ENCODE assay signal across 8 mouse cellular contexts in the genomic region with DNA sequence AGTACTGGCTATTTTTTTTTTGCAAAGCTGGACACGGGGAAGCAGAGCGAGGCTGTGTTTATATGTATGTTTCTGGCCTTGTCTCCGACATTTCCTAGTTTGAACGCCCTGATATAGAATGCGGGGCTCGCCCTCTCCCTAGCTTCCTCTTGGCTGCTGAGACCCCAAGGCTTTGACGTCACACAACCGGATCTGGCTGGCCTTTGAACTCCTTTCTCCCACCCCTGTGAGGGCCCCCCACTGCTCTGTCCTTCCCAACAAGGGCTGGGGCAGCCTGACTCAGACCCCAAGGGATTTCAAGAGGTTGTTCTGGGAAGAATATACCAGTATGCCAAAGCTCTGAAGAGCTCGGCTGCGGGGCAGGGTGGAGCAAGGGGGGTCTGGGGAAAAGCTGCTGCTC. TPM values are rescaled to one million over a fixed set of nuclear protein-coding genes. Genes with fewer than 3 reads are reported as not detected.
DNase-seq lines count a peak whose midpoint lies in the region; ATAC-seq and TF ChIP-seq lines count a peak whose summit lies in the region.

No protein-coding gene starts in this region.

- H3K4me1 ChIP-seq in ES-Bruce4 (ENCODE audit: control insufficient read depth, insufficient read depth, low read length) = peaks cover 4% of the 10 kb centered on the region
- H3K4me1 ChIP-seq in hindbrain, postnatal 0 days (ENCODE audit: insufficient read depth, low read length) = no peaks in the 10 kb centered on the region
- peaks cover 20% of the 10 kb centered on the region for H3K4me1 ChIP-seq in neural tube, embryonic 15.5 days

- peak; percentile 39; the same call in 1 of the 2 replicates for ATAC-seq in hindbrain, postnatal 0 days
- ATAC-seq in neural tube, embryonic 15.5 days (ENCODE audit: low FRiP score) = peak; percentile 30

- peak overlapping the region; percentile 58 for H3K4me2 ChIP-seq in hindbrain, postnatal 0 days (ENCODE audit: low read depth, low read length)
- peak overlapping the region; percentile 57 for H3K4me2 ChIP-seq in neural tube, embryonic 15.5 days

- peak overlapping the region; percentile 47 for H3K4me3 ChIP-seq in ES-Bruce4 (ENCODE audit: low read depth, low read length)
- H3K4me3 ChIP-seq in hindbrain, postnatal 0 days (ENCODE audit: low read length) = peak overlapping the region; percentile 30
- H3K4me3 ChIP-seq in neural tube, embryonic 15.5 days (replicated peaks) = peak overlapping the region; percentile 29

- H3K9ac ChIP-seq in ES-Bruce4 (ENCODE audit: low read depth, poor library complexity, severe bottlenecking) = peak overlapping the region; percentile 30
- peak overlapping the region; percentile 45; the same call in 1 of the 2 replicates for H3K9ac ChIP-seq in hindbrain, postnatal 0 days (replicated peaks; ENCODE audit: low read length)
- peak overlapping the region; percentile 26; the same call in 1 of the 2 replicates for H3K9ac ChIP-seq in neural tube, embryonic 15.5 days (replicated peaks)

- DNase-seq in adrenal gland, postnatal 36 days = peak; percentile 58 to 67
- peak; percentile 66 for DNase-seq in gastrocnemius, postnatal 14 days
- peak; percentile 39 for DNase-seq in hindbrain, postnatal 0 days (ENCODE audit: low spot score)
- DNase-seq in lung, adult 18-20 months = peak; percentile 68 to 78
- DNase-seq in c-Kit-positive CD71-positive TER-119-positive erythroid progenitor cells, embryonic 14.5 days (ENCODE audit: low spot score) = no peak
- no peak for DNase-seq in spleen, adult 12 weeks (ENCODE audit: low spot score)

- no peak overlapping the region for H3K27ac ChIP-seq in ES-Bruce4 (ENCODE audit: insufficient read depth, low read length)
- peak overlapping the region; percentile 27; the same call in 1 of the 2 replicates for H3K27ac ChIP-seq in hindbrain, postnatal 0 days
- H3K27ac ChIP-seq in neural tube, embryonic 15.5 days (replicated peaks) = peak overlapping the region; percentile 52

- intact Hi-C loops in gastrocnemius, postnatal 14 days (cut with DNase I; ENCODE audit: low total_unique reads) = loop anchor here (5.0 kb wide), 1 partner anchor 49 kb away; a partner anchor contains a TSS

- no peak for TF ChIP-seq POLR2A in ES-Bruce4 (IDR thresholded peaks at IDR 0.05; ENCODE audit: insufficient read depth, low read length)

- no peak for TF ChIP-seq EP300 in ES-Bruce4 (IDR thresholded peaks at IDR 0.05; ENCODE audit: insufficient read depth, low read depth, low read length)

- H3K9me3 ChIP-seq in ES-Bruce4 (replicated peaks; ENCODE audit: control insufficient read depth, insufficient read depth, low read length, poor library complexity, severe bottlenecking) = no peaks in the 10 kb centered on the region
- no peaks in the 10 kb centered on the region for H3K9me3 ChIP-seq in hindbrain, postnatal 0 days (ENCODE audit: low read length)
- H3K9me3 ChIP-seq in neural tube, embryonic 15.5 days (replicated peaks) = no peaks in the 10 kb centered on the region

- 8% methylated on average over 10 of the region's 10 CpGs for WGBS in hindbrain, postnatal 0 days
- WGBS in neural tube, embryonic 15.5 days = 4% methylated on average over 10 of the region's 10 CpGs

- no peaks in the 10 kb centered on the region for H3K36me3 ChIP-seq in ES-Bruce4 (ENCODE audit: control insufficient read depth, insufficient read depth, low read length, poor library complexity, severe bottlenecking)
- no peaks in the 10 kb centered on the region for H3K36me3 ChIP-seq in hindbrain, postnatal 0 days (ENCODE audit: insufficient read depth, low read length)
- H3K36me3 ChIP-seq in neural tube, embryonic 15.5 days = no peaks in the 10 kb centered on the region

- H3K27me3 ChIP-seq in ES-Bruce4 (ENCODE audit: control insufficient read depth, insufficient read depth, low read length, poor library complexity, severe bottlenecking) = no peaks in the 10 kb centered on the region
- no peaks in the 10 kb centered on the region for H3K27me3 ChIP-seq in hindbrain, postnatal 0 days (ENCODE audit: insufficient read depth, low read length)
- 0 out of 2 replicates have a peak, but pooled peaks cover 4% of the 10 kb centered on the region for H3K27me3 ChIP-seq in neural tube, embryonic 15.5 days (replicated peaks)

- no peak for TF ChIP-seq CTCF in ES-Bruce4 (IDR thresholded peaks at IDR 0.05; ENCODE audit: low read depth, low read length)
- no peak for TF ChIP-seq CTCF in hindbrain, postnatal 0 days (IDR thresholded peaks at IDR 0.05; ENCODE audit: low read depth)

RNA-seq across cellular contexts. Expression of a gene that starts 48.4 kb away (rescaled TPM):
- polyA plus RNA-seq in ES-Bruce4 (2011; ENCODE audit: insufficient read depth, insufficient read length, low read depth, missing spikeins) = 238 and 257 TPM in 2 replicates
- total RNA-seq in adrenal gland, postnatal 36 days (2021) = 10 to 100 TPM; 55.9 to 93.4 TPM
- total RNA-seq in gastrocnemius, postnatal 14 days (2021) = 10 to 100 TPM; 22.1 to 23.4 TPM
- 46.4 and 61.0 TPM in 2 replicates for total RNA-seq in hindbrain, postnatal 0 days (2014; rRNA removed)
- polyA plus RNA-seq in hindbrain, postnatal 0 days (2015; fragmentation: Nextera tagmentation; extraction: Ambion mirVana) = 48.8 and 50.9 TPM in 2 replicates
- polyA plus RNA-seq in neural tube, embryonic 15.5 days (2015; fragmentation: Nextera tagmentation; extraction: Ambion mirVana) = 52.2 and 54.0 TPM in 2 replicates

RNA-seq across cellular contexts. Expression of a gene that starts 48.5 kb away (rescaled TPM):
- 17.0 and 22.5 TPM in 2 replicates for polyA plus RNA-seq in ES-Bruce4 (2011; ENCODE audit: insufficient read depth, insufficient read length, low read depth, missing spikeins)
- total RNA-seq in adrenal gland, postnatal 36 days (2021) = 10 to 100 TPM; 26.0 to 30.0 TPM
- 10 to 100 TPM; 15.8 to 17.6 TPM for total RNA-seq in gastrocnemius, postnatal 14 days (2021)
- total RNA-seq in hindbrain, postnatal 0 days (2014; rRNA removed) = 16.3 and 18.7 TPM in 2 replicates
- polyA plus RNA-seq in hindbrain, postnatal 0 days (2015; fragmentation: Nextera tagmentation; extraction: Ambion mirVana) = 33.3 and 34.7 TPM in 2 replicates
- polyA plus RNA-seq in neural tube, embryonic 15.5 days (2015; fragmentation: Nextera tagmentation; extraction: Ambion mirVana) = 36.0 and 37.2 TPM in 2 replicates

RNA-seq across cellular contexts. Expression of a gene that starts 49.5 kb away (rescaled TPM):
- 3.6 and 4.8 TPM in 2 replicates for polyA plus RNA-seq in ES-Bruce4 (2011; ENCODE audit: insufficient read depth, insufficient read length, low read depth, missing spikeins)
- 100 to 1,000 TPM; 862 to 986 TPM for total RNA-seq in adrenal gland, postnatal 36 days (2021)
- total RNA-seq in gastrocnemius, postnatal 14 days (2021) = 100 to 1,000 TPM; 319 to 321 TPM
- total RNA-seq in hindbrain, postnatal 0 days (2014; rRNA removed) = 45.7 and 59.6 TPM in 2 replicates
- polyA plus RNA-seq in hindbrain, postnatal 0 days (2015; fragmentation: Nextera tagmentation; extraction: Ambion mirVana) = 99.3 and 111 TPM in 2 replicates
- 64.4 and 64.8 TPM in 2 replicates for polyA plus RNA-seq in neural tube, embryonic 15.5 days (2015; fragmentation: Nextera tagmentation; extraction: Ambion mirVana)

Comparison
In these comparisons a context has a peak if more than half of its experiments do, and no peak if none do; other contexts are left out.
1. DNase-seq: peak in adrenal gland, postnatal 36 days (2 of 2), gastrocnemius, postnatal 14 days (single experiment), hindbrain, postnatal 0 days (single experiment) and lung, adult 18-20 months (2 of 2); none in c-Kit-positive CD71-positive TER-119-positive erythroid progenitor cells, embryonic 14.5 days (single experiment) and spleen, adult 12 weeks (single experiment).
2. Peak in every context shown above with its lines, with median percentiles within 50 percentile points of each other: H3K4me3 ChIP-seq and H3K9ac ChIP-seq.